ENCODE assay signal across 14 mouse cellular contexts in genomic region chr11:8634728-8635410, GRCm38 (mm10). TPM values are rescaled to one million over a fixed set of nuclear protein-coding genes. Genes with fewer than 3 reads are reported as not detected.
A peak's percentile ranks its signal among the peaks of the same experiment; 100 is the strongest.
DNase-seq lines count a peak whose midpoint lies in the region; ATAC-seq and TF ChIP-seq lines count a peak whose summit lies in the region.
"Had no signal": no experiment of that assay in that cellular context is flagged by ENCODE, and none has a peak within 500 bp of the region (broad histone marks: within the 10 kb centered on the region; RNA-seq: fewer than 3 reads in every experiment).

No protein-coding gene starts in this region.

- H3K36me3 ChIP-seq in kidney, adult 2 months (ENCODE audit: control insufficient read depth, insufficient read depth, low read length) = no peaks in the 10 kb centered on the region; the same call in 1 of the 2 replicates
- H3K36me3 ChIP-seq in liver, embryonic 11.5 days (ENCODE audit: control insufficient read depth, insufficient read depth, low read length) = no peaks in the 10 kb centered on the region
- H3K36me3 ChIP-seq in midbrain, postnatal 0 days (ENCODE audit: insufficient read depth, low read length) = no peaks in the 10 kb centered on the region
- H3K36me3 ChIP-seq: forebrain, embryonic 12.5 days; midbrain, embryonic 12.5 days had no signal

- WGBS in kidney, adult 2 months = 37% methylated on average over 7 of the region's 7 CpGs
- 46% methylated on average over 7 of the region's 7 CpGs for WGBS in liver, embryonic 11.5 days
- 76% methylated on average over 7 of the region's 7 CpGs for WGBS in midbrain, postnatal 0 days

- H3K4me1 ChIP-seq in kidney, adult 2 months (ENCODE audit: control insufficient read depth, insufficient read depth, low read length) = peaks cover 38% of the 10 kb centered on the region
- peaks cover 40% of the 10 kb centered on the region for H3K4me1 ChIP-seq in liver, embryonic 11.5 days (replicated peaks; ENCODE audit: control insufficient read depth, insufficient read depth, low read length)
- no peaks in the 10 kb centered on the region for H3K4me1 ChIP-seq in midbrain, postnatal 0 days (ENCODE audit: insufficient read depth, low read length)
- H3K4me1 ChIP-seq: midbrain, embryonic 12.5 days had no signal

- H3K27me3 ChIP-seq in kidney, adult 2 months (replicated peaks; ENCODE audit: control insufficient read depth, insufficient read depth, low read length) = no peaks in the 10 kb centered on the region
- H3K27me3 ChIP-seq in liver, embryonic 11.5 days (replicated peaks; ENCODE audit: control insufficient read depth, insufficient read depth, low read length) = no peaks in the 10 kb centered on the region
- no peaks in the 10 kb centered on the region for H3K27me3 ChIP-seq in midbrain, postnatal 0 days (ENCODE audit: insufficient read depth, low read length)
- H3K27me3 ChIP-seq: forebrain, embryonic 12.5 days; midbrain, embryonic 12.5 days had no signal

- DNase-seq in 416B (ENCODE audit: low read depth) = peak; percentile 17
- DNase-seq in R1 (ENCODE audit: low read depth, low spot score) = peak; percentile 95
- peak; percentile 95 for DNase-seq in kidney, adult 2 months
- no peak for DNase-seq in liver, embryonic 11.5 days (ENCODE audit: low spot score)
- no peak for DNase-seq in midbrain, postnatal 0 days (ENCODE audit: low spot score)
- no peak for DNase-seq in adrenal gland, adult 2 months
- no peak for DNase-seq in gastrocnemius, adult 18-20 months (ENCODE audit: low spot score)
- DNase-seq in right cerebral cortex, postnatal 36 days (ENCODE audit: low spot score in 2 of 2) = no peak
- DNase-seq: cerebellum, adult 8-10 months; gastrocnemius, postnatal 10 days; lung, adult 2 months; thymus, postnatal 4 days had no signal

- no peak for TF ChIP-seq CTCF in kidney, adult 2 months (conservative IDR thresholded peaks at IDR 0.05; ENCODE audit: insufficient read depth, insufficient read length, low read depth, low read length)
- no peak for TF ChIP-seq CTCF in midbrain, postnatal 0 days (IDR thresholded peaks at IDR 0.05)

- no peak overlapping the region for H3K4me2 ChIP-seq in liver, embryonic 11.5 days
- no peak overlapping the region for H3K4me2 ChIP-seq in midbrain, postnatal 0 days (ENCODE audit: low read depth, low read length, poor library complexity, severe bottlenecking)
- H3K4me2 ChIP-seq: forebrain, embryonic 12.5 days; midbrain, embryonic 12.5 days had no signal

- no peaks in the 10 kb centered on the region for H3K9me3 ChIP-seq in liver, embryonic 11.5 days (ENCODE audit: control insufficient read depth, low read length)
- no peaks in the 10 kb centered on the region for H3K9me3 ChIP-seq in midbrain, postnatal 0 days (ENCODE audit: low read length)
- H3K9me3 ChIP-seq: forebrain, embryonic 12.5 days; midbrain, embryonic 12.5 days had no signal

- TF ChIP-seq POLR2A in kidney, adult 2 months (IDR thresholded peaks at IDR 0.05; ENCODE audit: low read depth, low read length) = no peak

- no peak overlapping the region for H3K9ac ChIP-seq in liver, embryonic 11.5 days (ENCODE audit: low read depth, low read length)
- H3K9ac ChIP-seq in midbrain, postnatal 0 days (replicated peaks; ENCODE audit: low read length, poor library complexity, severe bottlenecking) = no peak overlapping the region
- H3K9ac ChIP-seq: forebrain, embryonic 12.5 days; midbrain, embryonic 12.5 days had no signal

- H3K4me3 ChIP-seq in kidney, adult 2 months (ENCODE audit: insufficient read depth, low read depth, low read length) = no peak overlapping the region
- no peak overlapping the region for H3K4me3 ChIP-seq in liver, embryonic 11.5 days (ENCODE audit: low read depth, low read length)
- no peak overlapping the region for H3K4me3 ChIP-seq in midbrain, postnatal 0 days (ENCODE audit: low read depth, low read length)
- H3K4me3 ChIP-seq: forebrain, embryonic 12.5 days; midbrain, embryonic 12.5 days had no signal

- no peak for ATAC-seq in liver, embryonic 11.5 days (replicated peaks; ENCODE audit: low FRiP score)
- ATAC-seq in midbrain, postnatal 0 days (ENCODE audit: low FRiP score) = no peak

- H3K27ac ChIP-seq in kidney, adult 2 months (ENCODE audit: insufficient read depth, low read depth, low read length) = peak overlapping the region; percentile 99
- 0 out of 2 replicates have a peak overlapping the region, but pooled peaks have one; percentile 7 for H3K27ac ChIP-seq in liver, embryonic 11.5 days (ENCODE audit: low read depth, low read length)
- no peak overlapping the region for H3K27ac ChIP-seq in midbrain, postnatal 0 days (ENCODE audit: low read depth, low read length)
- H3K27ac ChIP-seq: forebrain, embryonic 12.5 days; midbrain, embryonic 12.5 days had no signal

RNA-seq across cellular contexts. Expression of gene Tns3, which starts 29.5 kb away (rescaled TPM):
- 63.7 and 70.5 TPM in 2 replicates for polyA plus RNA-seq in kidney, adult 2 months (2012; rRNA removed)
- polyA plus RNA-seq in liver, embryonic 11.5 days (2014; fragmentation: Nextera tagmentation; extraction: Ambion mirVana) = 9.8 and 10.2 TPM in 2 replicates
- 33.3 and 38.7 TPM in 2 replicates for total RNA-seq in midbrain, postnatal 0 days (2014; rRNA removed)
- polyA plus RNA-seq in midbrain, postnatal 0 days (2015; fragmentation: Nextera tagmentation; extraction: Ambion mirVana) = 4.7 and 4.9 TPM in 2 replicates
- 10 to 100 TPM; 57.2 to 67.7 TPM for total RNA-seq in adrenal gland, adult 2 months (2021)
- 39.2 and 44.2 TPM in 2 replicates for polyA plus RNA-seq in adrenal gland, adult 2 months (2012; rRNA removed)
- 1 to 10 TPM; 6.6 to 7.9 TPM for total RNA-seq in gastrocnemius, adult 18-20 months (2021)

Comparison
In these comparisons a context has a peak if more than half of its experiments do, and no peak if none do; other contexts are left out.
1. DNase-seq: peak in 416B (single experiment), R1 (single experiment) and kidney, adult 2 months (single experiment); none in liver, embryonic 11.5 days (single experiment), midbrain, postnatal 0 days (single experiment), adrenal gland, adult 2 months (single experiment), gastrocnemius, adult 18-20 months (single experiment) and right cerebral cortex, postnatal 36 days (0 of 2).